Mouse (Mus musculus): ENCODE measurements at regions not wholly inside any gene's neighbourhood (a gene's known extent, or its start where the extent isn't known, plus 50 kb on each side); places are given as distances from the start of the nearest gene placed in this dataset.

DNA sequence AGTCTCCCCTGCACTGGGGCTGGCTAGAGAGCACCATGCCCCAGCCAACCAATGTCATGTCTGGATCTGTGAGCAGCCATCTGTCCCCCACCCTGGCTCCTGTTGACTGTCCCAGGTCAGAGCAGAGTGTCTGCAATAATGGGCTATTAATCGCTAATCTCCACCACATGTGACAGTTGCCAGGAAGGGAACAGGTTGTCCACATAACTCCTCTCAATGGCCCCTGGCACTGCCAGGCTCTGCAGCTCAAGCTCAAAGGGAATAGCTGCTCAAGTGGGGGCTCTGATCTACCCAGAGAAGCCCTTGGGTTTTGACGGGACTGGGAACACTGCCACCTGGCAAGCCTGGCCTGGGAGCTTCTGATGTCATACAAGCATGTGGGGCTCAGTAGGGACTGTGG is 231.4 kb downstream of the Cryba4 start:
- DNase-seq (ENCODE audit: low spot score) = no peak

DNA sequence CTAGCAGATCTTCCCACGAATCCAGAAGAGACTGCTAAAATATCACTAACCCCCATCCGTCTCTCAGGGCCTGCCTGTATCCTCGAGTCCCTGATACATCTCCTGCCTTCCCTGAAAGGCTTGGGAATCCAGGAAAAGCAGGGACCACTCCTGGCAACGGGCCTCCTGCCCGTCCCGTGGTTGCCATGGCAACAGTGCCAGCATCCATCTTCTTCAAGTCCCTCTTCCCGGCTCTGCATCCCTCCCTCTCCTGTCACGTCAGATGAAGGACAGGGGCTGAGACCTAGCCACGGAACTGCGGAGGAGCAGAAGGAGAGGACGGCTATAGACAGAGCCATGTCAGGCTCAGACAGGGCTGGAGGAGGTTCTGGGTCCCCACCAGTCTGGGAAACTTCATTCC is 222.4 kb downstream of the Cryba4 start:
- no peak for DNase-seq (ENCODE audit: low spot score)

DNA sequence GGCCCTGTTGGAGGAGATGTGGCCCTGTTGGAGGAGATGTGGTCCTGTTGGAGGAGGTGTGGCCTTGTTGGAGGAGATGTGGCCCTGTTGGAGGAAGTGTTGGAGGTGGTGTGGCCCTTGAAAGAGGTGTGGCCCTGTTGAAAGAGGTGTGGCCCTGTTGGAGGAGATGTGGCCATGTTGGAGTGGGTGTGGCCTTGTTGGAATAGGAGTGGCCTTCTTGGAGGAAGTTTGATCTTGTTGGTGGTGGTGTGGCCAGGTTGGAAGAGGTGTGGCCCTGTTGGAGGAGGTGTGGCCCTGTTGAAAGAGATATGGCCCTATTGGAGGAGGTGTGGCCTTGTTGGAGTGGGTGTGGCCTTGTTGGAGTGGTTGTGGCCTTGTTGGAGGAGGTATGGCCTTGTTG is 220.3 kb downstream of the Cryba4 start:
- no peak for DNase-seq (ENCODE audit: low spot score)

DNA sequence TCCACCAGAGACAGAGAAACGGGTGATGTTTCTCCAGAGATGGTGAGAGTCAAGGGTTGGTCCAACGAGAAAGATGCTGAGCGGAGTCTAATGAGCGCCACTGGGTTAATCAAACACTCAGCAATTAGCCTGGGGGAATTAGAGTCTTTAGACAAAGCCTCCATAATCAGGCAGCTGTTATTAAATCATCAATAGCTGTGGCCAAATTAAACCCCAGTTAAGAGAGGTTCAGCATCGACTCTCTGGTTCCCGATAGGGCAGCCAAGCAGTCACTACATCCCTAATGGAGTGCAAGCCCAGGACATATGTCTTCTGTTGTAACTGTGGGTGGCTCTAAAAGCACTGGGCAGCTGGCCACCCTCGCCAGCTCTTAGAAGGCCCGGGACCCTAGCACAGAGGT is 216.9 kb downstream of the Cryba4 start:
- no peak for DNase-seq (ENCODE audit: low spot score)

DNA sequence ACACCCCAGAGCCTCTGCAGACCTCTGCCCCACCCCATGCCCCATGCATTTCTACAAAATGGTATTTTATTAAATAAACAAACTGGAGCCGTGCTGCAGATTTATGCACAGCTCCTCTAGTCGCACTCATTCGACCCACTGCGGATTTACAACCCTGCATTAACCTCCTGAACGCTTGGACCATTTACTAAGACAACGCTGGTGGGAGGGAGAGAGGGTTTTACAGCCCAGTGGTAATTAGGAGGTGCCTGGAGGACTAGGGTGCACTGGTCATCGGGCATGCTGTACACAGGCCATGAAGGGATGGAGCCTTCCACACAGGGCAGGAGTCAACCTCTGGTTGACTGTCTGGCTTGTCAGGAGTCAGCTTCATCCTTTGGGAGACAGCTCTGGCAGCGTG is 215.2 kb downstream of the Cryba4 start:
- no peak for DNase-seq (ENCODE audit: low spot score)

DNA sequence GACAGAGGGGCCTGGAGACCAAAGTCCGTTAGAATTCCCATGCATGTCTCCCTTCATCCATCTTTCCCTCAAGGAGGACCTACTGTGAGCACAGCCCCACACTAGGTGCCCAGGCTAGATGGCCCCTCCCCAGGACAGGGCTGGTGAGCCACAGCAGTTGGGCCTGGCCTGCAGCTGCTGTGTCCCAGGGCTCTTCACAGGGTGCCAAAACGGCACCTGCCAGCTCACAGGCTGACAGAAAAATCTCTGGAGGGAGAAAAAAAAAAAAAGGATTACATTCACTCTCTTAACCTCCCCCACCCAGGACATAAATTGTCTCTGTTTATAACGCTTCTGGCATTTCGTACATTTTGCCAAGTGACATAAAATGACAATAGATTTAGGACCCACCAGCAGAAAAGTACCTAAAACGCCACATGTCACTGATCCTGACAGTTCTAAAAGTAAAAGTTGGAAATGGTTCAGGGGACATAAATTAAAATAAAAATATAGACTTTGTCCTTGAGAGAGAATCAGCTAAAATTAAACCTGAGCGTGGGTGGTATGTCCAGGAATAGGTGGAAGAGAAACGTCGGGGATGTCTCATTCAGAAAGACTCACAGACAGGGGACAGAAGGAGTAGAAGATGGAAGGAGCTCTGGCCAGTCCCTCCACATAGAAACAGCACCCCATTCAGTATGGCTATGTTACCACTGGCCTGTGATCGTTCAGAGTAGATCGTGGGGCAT is 212.5 kb downstream of the Cryba4 start:
- DNase-seq (ENCODE audit: low spot score) = no peak

DNA sequence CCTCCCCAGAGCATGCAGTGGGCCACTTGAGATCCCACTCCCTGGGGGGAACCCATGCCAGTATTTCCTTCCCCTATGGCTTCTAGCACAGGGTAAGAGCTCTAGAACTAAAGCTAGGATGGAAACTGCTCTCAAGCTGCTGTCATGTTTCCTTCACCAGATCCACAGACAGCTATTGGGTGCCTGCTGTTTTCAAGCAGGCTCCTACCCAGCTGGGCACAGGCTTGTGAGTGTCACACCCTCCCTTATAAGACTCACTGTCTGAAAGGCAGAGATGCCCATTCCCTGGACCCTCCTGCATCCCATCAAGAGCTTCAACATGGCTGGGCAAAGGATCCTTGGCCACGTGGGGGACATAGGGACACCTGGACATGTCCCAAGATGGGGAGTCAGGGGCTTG is 211.6 kb downstream of the Cryba4 start:
- no peak for DNase-seq (ENCODE audit: low spot score)

DNA sequence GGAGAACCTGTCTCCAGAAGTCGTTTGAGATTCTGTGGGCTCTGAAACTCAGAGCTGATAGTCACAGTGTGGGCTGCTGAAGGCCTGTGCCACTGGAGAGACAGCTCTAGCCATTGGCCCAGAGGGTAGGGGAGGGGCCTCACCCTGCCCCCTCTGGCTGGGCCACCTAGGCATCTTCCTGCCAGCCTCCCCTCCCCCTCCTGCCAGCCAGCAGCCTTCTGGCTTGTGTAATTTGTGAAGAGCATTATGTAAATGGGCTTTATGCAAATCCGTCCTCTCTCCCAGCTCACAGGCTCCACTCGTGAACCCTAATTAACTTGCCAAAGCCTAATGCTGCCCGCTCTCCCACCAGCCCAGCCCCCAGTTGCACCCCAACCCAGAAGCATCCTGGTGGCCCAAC is 211.0 kb downstream of the Cryba4 start:
- no peak for DNase-seq (ENCODE audit: low spot score)

DNA sequence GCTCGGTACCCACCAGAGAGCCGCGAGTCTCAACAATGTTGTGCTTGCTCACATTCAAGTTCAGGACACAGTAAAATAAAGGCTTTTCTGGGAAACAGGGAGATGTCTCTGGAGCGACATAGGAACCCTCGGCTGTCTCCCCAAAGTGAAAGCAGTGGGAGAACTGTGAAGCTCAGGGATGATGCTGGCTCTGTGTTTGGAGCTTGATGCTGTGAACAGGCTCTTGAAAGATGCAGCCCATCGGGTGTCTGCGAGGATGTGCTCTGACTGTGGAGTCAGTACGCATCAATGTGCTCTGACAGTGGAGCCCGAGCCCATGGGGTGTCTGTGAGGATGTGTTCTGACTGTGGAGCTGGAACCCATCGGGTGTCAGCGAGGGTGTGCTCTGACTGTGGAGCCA is 210.1 kb downstream of the Cryba4 start:
- DNase-seq (ENCODE audit: low spot score) = no peak

DNA sequence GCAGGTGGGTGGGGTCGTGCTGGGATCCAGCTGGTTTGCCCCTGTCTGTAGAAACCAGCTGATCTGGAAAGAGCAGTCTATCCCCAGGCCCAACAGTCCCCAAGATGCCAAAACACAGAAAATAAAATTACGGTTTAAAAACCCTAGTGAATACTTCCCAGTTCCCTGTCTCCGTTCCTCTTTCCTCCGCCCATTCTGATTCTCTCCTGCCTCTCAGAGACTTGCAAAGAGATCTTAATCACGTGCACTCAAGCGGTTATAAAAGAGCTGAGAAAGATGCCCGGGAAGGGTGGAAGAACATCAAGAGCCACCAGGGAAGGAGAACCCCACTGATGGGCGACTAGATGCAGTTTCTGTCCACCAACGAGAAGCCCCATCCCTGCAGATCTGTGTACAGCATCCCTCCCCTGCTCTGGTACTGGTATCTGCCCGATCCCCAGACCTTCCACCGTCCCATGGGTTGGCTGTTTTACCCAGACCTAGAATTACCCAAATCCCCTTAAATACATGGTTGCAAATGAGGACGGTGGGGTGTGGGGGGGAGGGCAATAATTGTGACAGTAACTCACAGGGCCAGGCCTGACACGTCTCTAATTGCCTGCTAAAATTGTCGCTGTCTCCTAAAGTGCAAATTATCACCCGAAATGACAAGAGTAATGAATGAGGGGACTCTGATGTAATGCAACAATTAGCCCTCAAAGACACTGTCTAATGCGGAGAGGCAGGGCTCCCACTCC is 202.1 kb downstream of the Cryba4 start:
- no peak for DNase-seq (ENCODE audit: low spot score)

DNA sequence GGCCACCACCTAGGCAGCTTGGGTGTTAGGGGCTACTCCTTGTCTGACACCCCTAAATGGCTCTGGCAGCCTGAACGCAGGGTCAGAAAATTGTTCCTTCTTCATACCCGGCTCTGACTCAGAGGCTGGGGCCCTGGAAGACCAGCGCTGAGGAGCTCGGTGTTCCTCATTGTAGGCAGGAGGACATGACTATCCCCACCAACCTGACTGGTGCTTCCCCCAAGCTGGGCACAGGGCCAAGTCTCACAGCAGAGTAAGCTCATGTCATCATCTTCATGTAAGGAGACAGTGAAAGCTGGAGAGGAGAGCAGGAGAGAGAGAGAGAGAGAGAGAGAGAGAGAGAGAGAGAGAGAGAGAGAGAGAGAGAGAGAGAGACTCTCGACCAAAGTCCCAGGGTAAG is 201.4 kb downstream of the Cryba4 start:
- DNase-seq (ENCODE audit: low spot score) = no peak

DNA sequence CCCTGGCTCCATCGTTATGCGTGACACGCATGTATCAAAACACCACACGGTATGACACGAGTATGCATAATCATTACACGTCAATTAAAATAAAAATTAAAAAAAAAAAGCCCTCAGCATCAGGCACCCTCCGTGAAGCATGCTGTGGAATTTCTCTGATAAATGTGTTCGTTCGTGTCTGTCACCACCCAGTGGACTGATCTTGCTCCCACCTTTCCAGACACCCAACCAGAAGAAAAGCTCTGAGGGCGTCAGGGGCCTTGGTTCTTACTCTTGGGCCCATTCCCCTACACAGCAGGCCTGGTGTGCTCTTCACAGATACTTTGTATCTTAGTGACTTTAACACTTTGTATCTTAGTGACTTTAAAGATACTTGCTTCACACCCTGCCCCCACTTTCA is 200.5 kb downstream of the Cryba4 start:
- DNase-seq (ENCODE audit: low spot score) = no peak

DNA sequence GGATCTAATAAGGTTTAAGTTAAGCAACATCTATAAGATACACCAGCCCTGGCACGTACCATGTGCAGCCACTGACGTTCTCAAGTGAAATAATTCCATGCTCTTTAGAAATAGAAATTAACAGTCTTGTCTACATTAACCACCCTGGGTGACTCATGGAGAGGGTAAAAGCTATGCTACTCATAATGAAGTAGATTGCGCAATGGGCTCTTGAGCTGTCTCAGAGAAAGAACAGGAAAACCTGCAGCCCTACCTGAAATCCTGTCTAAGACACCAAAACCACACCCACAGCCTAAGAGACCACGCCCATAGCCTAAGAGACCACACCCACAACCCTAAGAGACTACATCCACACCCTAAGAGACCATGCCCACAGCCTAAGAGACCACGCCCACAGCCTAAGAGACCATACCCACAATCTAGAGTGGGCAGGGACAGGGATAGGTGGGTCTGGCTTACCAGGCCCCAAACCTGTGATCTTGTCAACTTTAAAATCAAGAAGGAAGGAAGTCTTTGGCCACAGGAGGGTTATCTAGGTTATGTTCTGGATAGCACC is 198.6 kb downstream of the Cryba4 start:
- no peak for DNase-seq (ENCODE audit: low spot score)

DNA sequence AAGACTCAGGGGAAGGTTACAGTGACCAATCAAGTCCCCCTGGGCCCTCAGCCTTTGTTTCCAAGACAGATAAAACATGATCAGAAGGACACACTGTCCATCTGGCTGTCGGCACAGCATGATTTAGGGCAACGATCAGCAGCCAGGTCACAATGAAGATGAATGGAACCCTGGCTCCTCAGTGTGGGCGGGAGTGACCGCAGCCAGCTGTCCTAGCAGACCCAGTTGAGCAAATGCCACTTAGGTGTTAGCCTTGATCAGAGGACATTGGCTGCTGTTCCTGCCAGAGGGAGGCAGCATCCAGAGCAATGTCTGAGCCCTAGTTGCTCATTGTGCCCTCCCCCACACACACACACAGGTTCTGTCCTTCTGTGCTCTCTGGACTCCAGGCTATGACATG is 197.3 kb downstream of the Cryba4 start:
- no peak for DNase-seq (ENCODE audit: low spot score)

DNA sequence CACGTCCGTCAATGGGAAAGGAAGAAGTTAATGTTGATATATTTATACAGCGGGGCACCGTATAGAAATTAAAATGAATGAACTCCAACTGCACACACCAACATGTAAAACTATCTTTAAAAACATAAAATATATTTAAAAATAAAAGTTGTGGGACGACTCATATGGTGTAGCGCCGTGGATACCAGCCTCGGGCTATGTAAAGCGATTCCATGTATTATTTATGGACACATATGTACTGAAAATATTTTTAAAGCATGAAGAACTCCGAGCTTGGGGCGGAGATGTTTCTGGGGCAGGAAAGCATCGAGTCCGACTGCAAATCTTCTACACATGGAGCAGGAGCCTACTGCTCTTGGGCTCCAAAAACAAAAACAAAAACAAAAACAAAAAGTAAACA is 182.4 kb downstream of the Cryba4 start:
- DNase-seq (ENCODE audit: low spot score) = no peak

DNA sequence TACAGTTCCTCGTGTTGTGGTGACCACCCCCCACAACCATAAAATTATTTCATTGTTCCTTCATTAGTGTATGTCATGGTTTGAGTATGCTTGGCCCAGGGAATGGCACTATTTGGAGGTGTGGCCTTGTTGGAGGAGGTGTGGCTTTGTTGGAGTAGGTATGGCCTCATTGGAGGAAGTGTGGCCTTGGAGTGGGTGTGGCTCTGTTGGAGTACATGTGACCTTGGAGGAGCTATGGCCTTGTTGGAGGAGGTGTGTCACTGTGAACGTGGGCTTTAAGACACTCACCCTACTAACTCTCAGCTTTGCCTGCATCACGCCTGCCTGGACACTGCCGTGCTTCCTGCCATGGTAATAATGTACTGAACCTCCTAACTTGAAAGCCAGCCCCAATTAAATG is 179.9 kb downstream of the Cryba4 start:
- DNase-seq (ENCODE audit: low spot score) = no peak

DNA sequence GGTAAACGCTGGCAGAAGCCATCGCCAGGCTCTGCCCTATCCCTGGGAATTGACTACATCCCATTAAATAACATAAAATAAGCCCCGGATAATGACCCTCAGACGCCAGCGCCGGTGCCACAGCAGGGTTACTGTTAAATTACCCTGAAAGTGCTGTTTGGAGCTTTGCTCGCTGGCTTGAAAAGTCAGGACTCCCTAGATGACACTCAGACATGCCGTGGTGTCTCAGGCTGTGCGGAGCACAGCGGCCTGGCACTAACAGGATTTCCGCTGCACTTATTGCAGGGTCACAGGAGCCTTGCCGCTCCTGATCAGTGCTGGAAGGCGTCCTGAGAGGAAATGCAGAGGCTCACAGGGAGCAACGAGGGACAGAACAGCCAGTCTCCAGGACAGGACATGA is 175.2 kb downstream of the Cryba4 start:
- no peak for DNase-seq (ENCODE audit: low spot score)

DNA sequence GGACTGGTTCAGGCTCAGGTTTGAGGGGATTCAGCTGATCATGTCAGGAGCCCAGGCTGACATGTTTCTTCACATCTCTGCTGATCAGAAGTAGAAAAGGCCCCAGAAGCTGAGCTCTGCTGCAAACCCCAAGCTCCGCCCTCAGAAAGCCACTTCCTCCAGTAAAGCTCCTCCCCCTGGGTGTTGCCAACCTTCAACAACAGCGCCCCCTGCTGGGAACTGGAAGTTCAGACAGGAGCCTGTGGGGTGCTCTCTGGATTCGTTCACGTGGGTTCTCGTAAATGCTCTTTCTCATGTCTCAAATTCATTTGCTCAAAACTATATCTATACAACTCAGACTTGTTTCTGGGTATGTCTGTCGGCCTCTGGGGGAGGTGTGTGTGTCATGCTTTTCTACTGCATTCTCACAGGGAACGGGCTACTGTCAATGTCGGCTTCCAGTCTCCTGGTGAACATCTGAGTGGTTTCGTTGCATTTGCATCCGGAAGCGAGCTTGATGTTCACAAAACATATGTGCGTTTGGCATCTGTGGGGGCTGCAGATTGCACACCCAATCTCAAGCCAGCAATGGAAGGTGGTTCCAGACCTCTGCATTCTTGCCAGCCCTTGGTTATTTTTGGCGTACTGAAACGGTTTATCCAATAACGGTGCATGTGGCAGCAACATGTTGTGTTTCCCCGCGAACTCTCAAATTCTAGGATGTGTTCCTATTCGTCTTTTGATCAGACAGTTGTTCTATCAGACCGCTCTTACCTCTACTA is 174.3 kb downstream of the Cryba4 start:
- peak; percentile 33 for DNase-seq (ENCODE audit: low spot score)

DNA sequence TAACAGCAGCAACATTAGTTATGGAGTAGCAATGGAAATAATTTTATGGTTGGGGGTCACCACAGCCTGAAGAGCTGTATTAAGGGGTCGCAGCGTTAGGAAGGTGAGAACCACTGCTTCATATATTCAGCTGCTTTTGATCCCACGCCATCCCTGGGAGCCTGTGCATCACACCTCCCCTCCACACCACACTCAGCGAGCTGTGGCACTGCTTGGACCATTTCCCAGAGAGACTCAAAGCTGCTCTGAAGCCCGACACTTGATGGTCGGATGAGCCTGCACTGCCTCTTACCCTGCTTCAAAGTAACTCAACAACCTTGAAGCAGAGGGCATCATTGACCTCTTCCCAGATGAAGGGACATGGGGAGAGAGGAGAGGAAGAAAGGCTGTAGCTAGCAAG is 171.3 kb downstream of the Cryba4 start:
- DNase-seq (ENCODE audit: low spot score) = no peak

DNA sequence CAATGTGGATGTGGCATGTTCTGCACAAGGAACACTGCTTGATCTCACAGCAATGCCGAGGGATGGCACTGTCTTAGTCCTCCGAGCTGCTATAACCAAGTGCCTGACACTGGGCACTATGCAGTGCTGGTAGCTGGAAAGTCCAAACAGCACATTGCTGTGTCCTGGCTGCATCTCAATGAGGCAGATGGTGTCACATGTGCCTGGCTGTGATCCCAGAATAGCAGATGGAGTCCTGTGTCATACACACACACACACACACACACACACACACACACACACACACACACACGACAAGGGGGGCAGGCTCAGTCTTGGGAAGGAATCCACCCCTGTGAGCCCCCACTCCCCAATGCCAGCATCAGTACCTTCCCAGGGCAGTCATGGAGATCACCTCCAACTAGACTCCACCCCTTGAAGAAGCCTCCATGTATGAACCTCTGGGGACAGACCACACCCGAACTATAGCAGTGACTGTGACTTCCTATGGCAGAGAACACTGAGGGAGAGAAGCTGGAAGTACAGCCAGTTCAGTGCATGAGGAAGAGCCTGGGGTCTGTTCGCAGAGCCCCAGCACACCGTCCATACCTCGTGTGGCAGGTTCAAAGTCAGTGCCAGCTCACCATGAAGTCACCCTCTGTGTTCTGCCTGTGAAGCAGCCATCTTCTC is 160.3 kb downstream of the Cryba4 start:
- no peak for DNase-seq (ENCODE audit: low spot score)

DNA sequence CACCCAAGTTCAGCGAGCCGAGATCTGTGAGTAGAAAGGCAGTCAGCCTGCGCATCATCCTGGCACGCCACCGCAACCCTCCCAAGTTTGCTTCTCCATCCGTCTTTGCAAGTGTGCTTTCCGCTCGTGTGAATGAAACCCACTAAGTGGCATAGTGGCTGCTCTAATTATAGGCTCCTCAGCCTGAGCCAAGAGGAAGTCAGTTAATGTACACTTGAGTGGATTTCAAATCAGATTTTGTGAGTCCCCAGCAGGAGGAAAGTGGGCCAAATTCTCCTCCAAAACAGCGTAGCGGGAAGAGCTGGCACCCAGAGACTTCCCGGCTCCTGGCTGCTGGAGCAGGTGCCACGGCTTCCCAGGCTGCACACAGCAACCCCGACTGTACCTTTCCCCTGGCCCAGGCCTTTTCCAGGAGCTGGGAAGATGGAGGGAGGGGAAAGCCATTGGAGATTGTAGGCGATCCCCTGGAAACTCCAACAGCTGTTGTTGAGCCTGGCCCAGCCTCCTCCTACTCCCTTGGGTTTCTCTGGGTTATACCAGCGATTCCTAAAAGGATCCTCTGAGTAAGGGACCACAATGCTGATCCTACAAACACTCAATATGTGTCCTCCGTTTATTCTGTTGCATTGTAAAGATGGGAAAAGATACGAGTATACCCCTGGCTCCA is 158.3 kb downstream of the Cryba4 start:
- DNase-seq (ENCODE audit: low spot score) = no peak

All from urinary bladder, adult 2 months (tissue).